Mouse (Mus musculus): ENCODE measurements at regions not wholly inside any gene's neighbourhood (a gene's known extent, or its start where the extent isn't known, plus 50 kb on each side); places are given as distances from the start of the nearest gene placed in this dataset.

DNA sequence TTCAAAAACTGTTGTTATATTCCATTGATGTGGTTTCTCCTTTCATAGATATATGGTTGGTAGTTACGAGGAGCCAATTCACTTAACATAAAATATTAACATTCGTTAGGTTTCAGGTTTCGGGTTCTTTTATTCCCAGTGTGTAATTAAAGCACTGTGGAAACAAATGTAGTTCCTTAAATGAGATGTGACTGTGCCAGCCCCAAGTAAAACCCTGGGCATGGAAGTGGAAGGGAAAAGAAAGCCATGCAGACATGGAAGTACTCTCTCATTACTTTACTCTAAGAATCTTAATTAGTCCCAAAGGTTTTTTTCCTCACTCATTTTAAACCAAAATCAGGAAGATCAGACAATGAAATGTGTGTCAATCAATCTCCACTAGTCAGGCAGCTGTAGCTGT lies 784.9 kb upstream of the Apob start:
- Histone ChIP-seq H3K27ac (ENCODE audit: insufficient read depth, low read depth, low read length) (no peak overlapping the region), H3K4me1 (ENCODE audit: control insufficient read depth, insufficient read depth, low read length) (no peaks in the 10 kb centered on the region), H3K27me3 (replicated peaks; ENCODE audit: control insufficient read depth, insufficient read depth, low read length) (no peaks in the 10 kb centered on the region), H3K36me3 (ENCODE audit: control insufficient read depth, insufficient read depth, low read length) (no peaks in the 10 kb centered on the region), H3K4me3 (ENCODE audit: insufficient read depth, low read depth, low read length) (no peak overlapping the region)
- no peak for DNase-seq
- TF ChIP-seq CTCF (conservative IDR thresholded peaks at IDR 0.05; ENCODE audit: insufficient read depth, insufficient read length, low read depth, low read length) (no peak), POLR2A (IDR thresholded peaks at IDR 0.05; ENCODE audit: low read depth, low read length) (no peak)
- 76% methylated on average over 3 of the region's 3 CpGs for WGBS

DNA sequence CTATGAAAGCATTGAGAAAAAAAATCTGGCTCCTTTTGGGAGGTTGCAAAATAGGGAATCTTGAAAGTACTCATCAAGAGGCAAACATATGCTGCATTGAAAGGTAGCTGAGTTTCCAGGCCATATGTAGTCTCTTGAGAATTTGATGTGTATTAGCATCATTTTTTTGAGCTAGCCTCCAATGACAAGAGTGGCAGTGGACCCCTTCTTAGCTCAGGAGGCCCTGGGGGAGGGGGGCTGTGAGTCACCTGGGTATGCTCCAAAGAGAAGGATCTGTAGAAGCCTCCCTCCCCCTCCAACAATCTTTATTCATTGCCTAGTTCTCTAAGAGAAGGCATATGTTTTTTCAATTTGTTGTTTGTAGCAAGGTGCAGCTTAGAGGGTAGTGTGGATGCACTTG lies 779.4 kb upstream of the Apob start:
- TF ChIP-seq CTCF (conservative IDR thresholded peaks at IDR 0.05; ENCODE audit: insufficient read depth, insufficient read length, low read depth, low read length) (no peak), POLR2A (IDR thresholded peaks at IDR 0.05; ENCODE audit: low read depth, low read length) (no peak)
- no peak overlapping the region for H3K27ac ChIP-seq (ENCODE audit: insufficient read depth, low read depth, low read length)
- H3K27me3 ChIP-seq (replicated peaks; ENCODE audit: control insufficient read depth, insufficient read depth, low read length) = no peaks in the 10 kb centered on the region
- no peak for DNase-seq
- H3K4me1 ChIP-seq (ENCODE audit: control insufficient read depth, insufficient read depth, low read length) = no peaks in the 10 kb centered on the region
- H3K36me3 ChIP-seq (ENCODE audit: control insufficient read depth, insufficient read depth, low read length) = no peaks in the 10 kb centered on the region
- no peak overlapping the region for H3K4me3 ChIP-seq (ENCODE audit: insufficient read depth, low read depth, low read length)

DNA sequence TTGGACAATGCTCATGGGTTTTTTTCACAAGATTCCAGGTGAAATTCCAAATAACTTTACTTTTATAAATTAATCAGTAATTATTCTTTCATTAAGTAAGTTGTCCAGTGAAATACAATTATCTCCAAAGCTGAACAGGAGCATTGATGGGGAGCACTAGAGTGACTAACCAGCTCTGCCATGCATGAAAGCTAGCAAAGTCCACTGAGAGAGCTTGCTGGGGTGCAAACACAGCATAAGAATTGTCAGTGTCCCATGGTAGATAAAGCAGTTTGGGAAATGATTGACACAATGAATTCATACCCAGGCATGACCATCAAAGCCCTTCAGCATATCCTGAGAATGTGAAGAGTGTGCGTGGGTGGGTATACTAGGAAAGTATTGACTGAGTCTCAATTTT lies 776.6 kb upstream of the Apob start:
- WGBS = 57% methylated on average over 1 of the region's 1 CpGs
- H3K27ac ChIP-seq (ENCODE audit: insufficient read depth, low read depth, low read length) = no peak overlapping the region
- no peak overlapping the region for H3K4me3 ChIP-seq (ENCODE audit: insufficient read depth, low read depth, low read length)
- DNase-seq = peak; percentile 0
- no peaks in the 10 kb centered on the region for H3K27me3 ChIP-seq (replicated peaks; ENCODE audit: control insufficient read depth, insufficient read depth, low read length)
- no peaks in the 10 kb centered on the region for H3K4me1 ChIP-seq (ENCODE audit: control insufficient read depth, insufficient read depth, low read length)
- no peak for TF ChIP-seq POLR2A (IDR thresholded peaks at IDR 0.05; ENCODE audit: low read depth, low read length)
- no peak for TF ChIP-seq CTCF (conservative IDR thresholded peaks at IDR 0.05; ENCODE audit: insufficient read depth, insufficient read length, low read depth, low read length)
- H3K36me3 ChIP-seq (ENCODE audit: control insufficient read depth, insufficient read depth, low read length) = no peaks in the 10 kb centered on the region

DNA sequence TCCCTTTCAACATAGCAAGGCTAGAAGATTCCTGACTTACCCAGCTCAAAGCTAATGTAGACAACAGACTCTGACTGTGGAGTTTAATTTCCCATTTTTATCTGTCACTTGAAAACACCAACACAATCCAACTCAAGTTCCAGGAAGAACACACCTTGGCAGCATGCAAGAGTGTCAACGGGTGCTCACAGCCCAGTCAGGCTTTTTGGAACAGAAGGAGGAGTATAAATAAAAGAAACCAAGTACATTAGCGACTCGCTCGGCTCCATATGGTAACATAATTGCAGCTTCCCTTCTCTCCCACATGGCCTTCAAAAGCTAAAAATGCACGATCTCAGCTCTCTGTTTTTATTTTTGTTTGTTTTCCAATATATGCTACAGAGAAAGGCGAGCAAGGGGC lies 761.8 kb upstream of the Apob start:
- TF ChIP-seq POLR2A (IDR thresholded peaks at IDR 0.05; ENCODE audit: low read depth, low read length) = no peak
- TF ChIP-seq CTCF (conservative IDR thresholded peaks at IDR 0.05; ENCODE audit: insufficient read depth, insufficient read length, low read depth, low read length) = no peak
- no peak for DNase-seq
- no peak overlapping the region for H3K27ac ChIP-seq (ENCODE audit: insufficient read depth, low read depth, low read length)
- 74% methylated on average over 6 of the region's 6 CpGs for WGBS
- H3K4me3 ChIP-seq (ENCODE audit: insufficient read depth, low read depth, low read length) = no peak overlapping the region
- H3K27me3 ChIP-seq (replicated peaks; ENCODE audit: control insufficient read depth, insufficient read depth, low read length) = no peaks in the 10 kb centered on the region
- H3K36me3 ChIP-seq (ENCODE audit: control insufficient read depth, insufficient read depth, low read length) = no peaks in the 10 kb centered on the region
- no peaks in the 10 kb centered on the region for H3K4me1 ChIP-seq (ENCODE audit: control insufficient read depth, insufficient read depth, low read length)

DNA sequence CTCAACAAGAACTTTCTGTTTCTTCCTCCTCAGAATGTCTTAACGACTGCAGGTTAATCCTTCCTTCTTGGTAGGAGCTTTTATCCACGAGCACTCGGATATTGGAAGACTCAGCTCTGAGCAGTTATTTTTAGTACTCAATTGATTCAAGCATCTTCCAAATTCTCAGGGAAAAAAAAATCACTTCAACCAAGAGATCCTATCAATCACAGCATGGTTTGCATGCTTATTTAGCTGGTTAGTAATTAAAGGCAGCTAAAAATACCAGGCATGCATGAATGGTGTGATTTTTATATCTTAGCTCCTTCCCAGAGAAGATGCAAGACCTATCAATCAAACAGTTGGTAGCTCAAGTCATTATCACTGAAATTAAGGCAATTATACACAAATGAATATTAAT lies 759.9 kb upstream of the Apob start:
- WGBS = 51% methylated on average over 3 of the region's 3 CpGs

GRCm38 (mm10) chr12:7228124-7228523 lies 749.3 kb upstream of the Apob start:
- Histone ChIP-seq H3K27me3 (replicated peaks; ENCODE audit: control insufficient read depth, insufficient read depth, low read length) (no peaks in the 10 kb centered on the region), H3K27ac (ENCODE audit: insufficient read depth, low read depth, low read length) (no peak overlapping the region), H3K36me3 (ENCODE audit: control insufficient read depth, insufficient read depth, low read length) (no peaks in the 10 kb centered on the region), H3K4me1 (ENCODE audit: control insufficient read depth, insufficient read depth, low read length) (no peaks in the 10 kb centered on the region), H3K4me3 (ENCODE audit: insufficient read depth, low read depth, low read length) (no peak overlapping the region)
- DNase-seq = no peak
- no peak for TF ChIP-seq CTCF (conservative IDR thresholded peaks at IDR 0.05; ENCODE audit: insufficient read depth, insufficient read length, low read depth, low read length)
- TF ChIP-seq POLR2A (IDR thresholded peaks at IDR 0.05; ENCODE audit: low read depth, low read length) = no peak
- 41% methylated on average over 2 of the region's 2 CpGs for WGBS

More for the DNA sequence above, 759.9 kb upstream of the Apob start:
- H3K4me3 ChIP-seq (ENCODE audit: insufficient read depth, low read depth, low read length) = no peak overlapping the region
- no peaks in the 10 kb centered on the region for H3K4me1 ChIP-seq (ENCODE audit: control insufficient read depth, insufficient read depth, low read length)
- no peaks in the 10 kb centered on the region for H3K27me3 ChIP-seq (replicated peaks; ENCODE audit: control insufficient read depth, insufficient read depth, low read length)
- no peak for DNase-seq
- no peak for TF ChIP-seq POLR2A (IDR thresholded peaks at IDR 0.05; ENCODE audit: low read depth, low read length)
- TF ChIP-seq CTCF (conservative IDR thresholded peaks at IDR 0.05; ENCODE audit: insufficient read depth, insufficient read length, low read depth, low read length) = no peak
- no peak overlapping the region for H3K27ac ChIP-seq (ENCODE audit: insufficient read depth, low read depth, low read length)
- no peaks in the 10 kb centered on the region for H3K36me3 ChIP-seq (ENCODE audit: control insufficient read depth, insufficient read depth, low read length)

GRCm38 (mm10) chr12:7228541-7229225 lies 748.8 kb upstream of the Apob start:
- H3K4me3 ChIP-seq (ENCODE audit: insufficient read depth, low read depth, low read length) = no peak overlapping the region
- WGBS = 53% methylated on average over 9 of the region's 9 CpGs
- H3K27me3 ChIP-seq (replicated peaks; ENCODE audit: control insufficient read depth, insufficient read depth, low read length) = no peaks in the 10 kb centered on the region
- DNase-seq = no peak
- no peak overlapping the region for H3K27ac ChIP-seq (ENCODE audit: insufficient read depth, low read depth, low read length)
- no peaks in the 10 kb centered on the region for H3K36me3 ChIP-seq (ENCODE audit: control insufficient read depth, insufficient read depth, low read length)
- TF ChIP-seq CTCF (conservative IDR thresholded peaks at IDR 0.05; ENCODE audit: insufficient read depth, insufficient read length, low read depth, low read length) (no peak), POLR2A (IDR thresholded peaks at IDR 0.05; ENCODE audit: low read depth, low read length) (no peak)
- H3K4me1 ChIP-seq (ENCODE audit: control insufficient read depth, insufficient read depth, low read length) = no peaks in the 10 kb centered on the region

Measured in kidney, adult 2 months (tissue).